In genomic region chr2:62585769-62586168, GRCm38 (mm10) we compare ENCODE assay signal across 19 mouse cellular contexts.
"Had no signal": no experiment of that assay in that cellular context is flagged by ENCODE, and none has a peak within 500 bp of the region (broad histone marks: within the 10 kb centered on the region; RNA-seq: fewer than 3 reads in every experiment).

No protein-coding gene starts in this region.

- H3K4me3 ChIP-seq: left cerebral cortex, adult 2 months; limb, embryonic 12.5 days; limb, embryonic 15.5 days; liver, embryonic 12.5 days; liver, embryonic 15.5 days; megakaryocyte, embryonic 14.5 days; stomach, embryonic 15.5 days had no signal

- DNase-seq: kidney, adult 18-20 months; kidney, postnatal 25 days; layer of hippocampus, postnatal 36 days; left cerebral cortex, postnatal 4 days; lung, adult 2 months; lung, postnatal 14 days; midbrain, embryonic 14.5 days; right cerebral cortex, adult 18-20 months; right cerebral cortex, postnatal 14 days; right cerebral cortex, postnatal 4 days; thymus, postnatal 25 days had no signal

- H3K4me1 ChIP-seq: limb, embryonic 12.5 days; limb, embryonic 15.5 days; stomach, embryonic 15.5 days had no signal

- H3K9me3 ChIP-seq: limb, embryonic 12.5 days; limb, embryonic 15.5 days; liver, embryonic 12.5 days; liver, embryonic 15.5 days; megakaryocyte, embryonic 14.5 days; stomach, embryonic 15.5 days had no signal

- ATAC-seq: intestine, embryonic 16.5 days; liver, embryonic 12.5 days had no signal

- H3K27me3 ChIP-seq: limb, embryonic 12.5 days; limb, embryonic 15.5 days; liver, embryonic 12.5 days; liver, embryonic 15.5 days; megakaryocyte, embryonic 14.5 days; stomach, embryonic 15.5 days had no signal

- H3K36me3 ChIP-seq: limb, embryonic 12.5 days; limb, embryonic 15.5 days; liver, embryonic 12.5 days; liver, embryonic 15.5 days; stomach, embryonic 15.5 days had no signal
